Mouse (Mus musculus) CH12.LX (cell line): ENCODE measurements around the gene Cenpu.

Experiments used
- CTCF ChIP-seq, 2 experiments: IDR thresholded peaks in 1 of 2; conservative IDR thresholded peaks in 1 of 2; 2 replicates each; pipeline ENCODE4 v1.5.1; 2011 to 2012; ENCODE audit warnings: low read depth in 2 of 2, low read length in 2 of 2, improper control_type of control experiment in 1 of 2, inconsistent platforms in 1 of 2, mild to moderate bottlenecking in 1 of 2, moderate library complexity in 1 of 2
- MAZ ChIP-seq: IDR thresholded peaks from 2 replicates; pipeline ENCODE4 v1.6.1; 2012; ENCODE audit warnings: low read depth, mild to moderate bottlenecking, inconsistent platforms, low read length, improper control_type of control experiment, moderate library complexity

GRCm38 (mm10) chr8:46508488-46509395 is 43.1 kb upstream of the Cenpu start:
- TF ChIP-seq MAZ, result no peak
- TF ChIP-seq CTCF (conservative IDR thresholded peaks at IDR 0.05 in 1 of 2, IDR thresholded peaks at IDR 0.05 in 1 of 2; ENCODE audit: low read depth in 2 of 2, low read length in 2 of 2), result no peak
